Mouse (Mus musculus): ENCODE results near the gene Rpn1.

DNA sequence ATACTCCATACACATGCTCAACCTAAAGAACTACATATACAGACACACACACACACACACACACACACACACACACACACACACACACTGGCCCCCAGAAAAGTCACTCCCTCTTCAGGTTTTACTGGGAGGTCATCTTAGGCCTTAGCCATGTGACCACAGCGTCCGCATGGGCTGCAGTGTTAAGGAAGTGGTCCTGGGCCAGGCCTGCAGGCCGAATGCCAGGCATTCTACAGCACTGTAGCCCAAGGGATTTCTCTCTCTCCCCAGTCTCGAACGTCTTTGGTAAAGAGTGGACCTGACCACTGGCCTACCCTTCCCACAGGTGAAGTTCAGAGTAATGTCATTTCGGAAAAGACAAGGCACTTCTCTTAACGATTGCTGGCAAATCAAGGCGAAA, 62.3 kb downstream of the Rpn1 start:
- TF ChIP-seq CTCF (IDR thresholded peaks at IDR 0.05; ENCODE audit: low read depth, low read length) (no peak), POLR2A (IDR thresholded peaks at IDR 0.05; ENCODE audit: insufficient read depth, low read length) (no peak), EP300 (IDR thresholded peaks at IDR 0.05; ENCODE audit: insufficient read depth, low read depth, low read length) (no peak)
